Mouse (Mus musculus): Measurements from ENCODE around the gene Dgat2. TPM values are rescaled to one million over a fixed set of nuclear protein-coding genes. Genes with fewer than 3 reads are reported as not detected.

The Dgat2 gene
- polyA plus RNA-seq, 1 experiment from 2014 or later: 249 TPM

DNA sequence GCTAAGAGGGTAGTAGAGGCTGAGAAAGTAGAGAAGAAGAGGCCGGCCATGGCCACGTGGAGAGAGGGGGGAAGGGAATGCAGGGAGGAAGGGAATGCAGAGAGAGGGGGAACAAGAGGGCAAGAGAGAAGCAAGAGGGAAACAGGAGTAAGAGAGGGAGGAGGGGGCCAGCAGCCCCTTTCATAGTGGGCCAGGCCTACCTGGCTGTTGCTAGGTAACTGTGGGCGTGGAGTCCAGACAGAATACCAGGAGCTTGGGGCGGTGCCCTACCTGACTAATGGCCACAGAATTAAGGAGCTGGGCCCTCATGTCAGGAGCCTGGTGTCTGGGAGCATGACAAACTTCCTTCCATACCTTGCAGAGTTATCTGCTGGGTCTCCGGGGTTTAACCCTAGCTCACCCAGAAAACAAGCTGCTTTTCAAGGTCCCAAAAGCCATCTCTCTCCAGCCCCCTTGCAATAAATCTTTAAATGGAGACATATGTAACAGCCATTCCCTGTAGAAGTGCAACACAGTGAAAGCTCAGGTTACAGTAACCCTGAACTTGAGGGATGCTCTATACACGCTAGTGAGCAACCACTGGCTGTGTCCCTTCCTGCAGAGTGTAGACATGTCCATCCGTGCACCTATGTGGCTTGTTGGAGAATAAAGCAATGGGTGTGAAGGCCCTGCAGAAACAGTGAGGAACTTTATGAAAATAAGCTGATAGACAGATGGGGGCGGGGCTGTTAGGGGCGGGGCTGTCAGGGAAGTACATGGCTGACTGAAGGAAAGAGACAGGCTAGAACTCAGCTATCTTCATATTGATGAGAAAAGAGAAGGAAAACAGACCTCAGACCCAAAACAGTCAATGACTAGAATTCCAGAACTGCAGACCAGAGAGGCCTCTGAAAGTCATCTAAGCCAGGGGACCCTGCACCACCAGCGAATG lies 54.2 kb downstream of the Dgat2 start:
- no peak for ATAC-seq
- no peak overlapping the region for H3K9ac ChIP-seq (replicated peaks)
- no peak for TF ChIP-seq EP300 (IDR thresholded peaks at IDR 0.05; ENCODE audit: low read depth)
- TF ChIP-seq CTCF (IDR thresholded peaks at IDR 0.05; ENCODE audit: low read depth): no peak
- no peak for DNase-seq
- no peak overlapping the region for H3K4me3 ChIP-seq (ENCODE audit: low read depth, low read length)
- H3K4me1 ChIP-seq (ENCODE audit: insufficient read depth): peaks cover 61% of the 10 kb centered on the region
- peak overlapping the region; percentile 26; the same call in 1 of the 2 replicates for H3K4me2 ChIP-seq (ENCODE audit: low read depth, low read length)
- no peaks in the 10 kb centered on the region for H3K27me3 ChIP-seq (ENCODE audit: insufficient read depth, low read length)
- peaks cover 6% of the 10 kb centered on the region; the same call in 1 of the 2 replicates for H3K9me3 ChIP-seq (ENCODE audit: low read length)
- H3K27ac ChIP-seq (ENCODE audit: low read depth): no peak overlapping the region
- no peaks in the 10 kb centered on the region for H3K36me3 ChIP-seq (replicated peaks; ENCODE audit: insufficient read depth, low read length)
- WGBS (ENCODE audit: insufficient replicate concordance): 54% methylated on average over 10 of the region's 10 CpGs

DNA sequence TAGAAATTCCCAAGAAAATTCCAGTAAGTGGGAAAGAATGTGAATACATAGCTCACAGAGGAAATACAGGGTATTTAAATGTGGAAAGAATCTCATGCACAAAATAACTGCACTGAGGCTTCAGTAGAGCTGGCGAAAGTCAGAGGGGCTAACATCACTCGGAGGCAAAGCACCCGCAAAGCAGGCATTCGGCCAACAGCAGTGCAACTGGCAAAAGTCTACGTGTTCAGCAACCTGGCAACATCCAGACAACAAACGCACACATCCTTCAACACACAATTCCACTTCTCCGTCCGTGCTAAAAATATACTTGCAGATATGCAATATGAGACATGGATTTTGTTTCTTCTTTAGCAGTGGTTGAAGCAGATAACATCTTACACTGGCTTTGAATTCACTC lies 56.5 kb downstream of the Dgat2 start:
- TF ChIP-seq EP300 (IDR thresholded peaks at IDR 0.05; ENCODE audit: low read depth) (no peak), CTCF (IDR thresholded peaks at IDR 0.05; ENCODE audit: low read depth) (no peak)
- Histone ChIP-seq H3K27me3 (ENCODE audit: insufficient read depth, low read length) (no peaks in the 10 kb centered on the region), H3K4me1 (ENCODE audit: insufficient read depth) (peaks cover 57% of the 10 kb centered on the region), H3K9ac (replicated peaks) (no peak overlapping the region), H3K36me3 (replicated peaks; ENCODE audit: insufficient read depth, low read length) (no peaks in the 10 kb centered on the region), H3K4me3 (ENCODE audit: low read depth, low read length) (no peak overlapping the region), H3K4me2 (ENCODE audit: low read depth, low read length) (no peak overlapping the region), H3K27ac (ENCODE audit: low read depth) (no peak overlapping the region), H3K9me3 (ENCODE audit: low read length) (peaks cover 6% of the 10 kb centered on the region; the same call in 1 of the 2 replicates)
- ATAC-seq: no peak
- WGBS (ENCODE audit: insufficient replicate concordance): 74% methylated on average over 8 of the region's 8 CpGs
- no peak for DNase-seq

DNA sequence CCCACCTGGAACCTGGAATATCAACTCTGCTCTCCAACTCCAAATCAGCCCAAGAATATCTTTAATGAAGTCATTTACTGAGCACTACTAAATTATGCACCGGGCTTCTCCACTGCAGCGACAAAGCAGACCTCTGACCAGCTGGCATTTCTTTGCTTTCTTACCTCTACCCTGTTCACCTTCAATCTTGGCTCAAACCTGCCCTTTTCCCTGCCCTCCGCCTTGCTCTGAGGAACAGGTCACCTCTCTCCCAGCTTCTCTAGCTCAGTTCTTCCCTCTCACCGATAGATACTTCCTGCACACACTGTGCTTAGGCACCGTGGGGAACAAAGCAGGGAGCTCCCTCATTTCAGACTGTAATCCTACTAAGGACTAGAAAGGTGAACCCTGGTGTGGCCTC lies 59.9 kb downstream of the Dgat2 start:
- Histone ChIP-seq H3K36me3 (replicated peaks; ENCODE audit: insufficient read depth, low read length) (0 out of 2 replicates have a peak, but pooled peaks cover 6% of the 10 kb centered on the region), H3K9me3 (ENCODE audit: low read length) (peaks cover 6% of the 10 kb centered on the region; the same call in 1 of the 2 replicates), H3K4me3 (ENCODE audit: low read depth, low read length) (no peak overlapping the region), H3K27ac (ENCODE audit: low read depth) (peak overlapping the region; percentile 55), H3K9ac (replicated peaks) (no peak overlapping the region), H3K27me3 (ENCODE audit: insufficient read depth, low read length) (no peaks in the 10 kb centered on the region), H3K4me1 (ENCODE audit: insufficient read depth) (peaks cover 37% of the 10 kb centered on the region), H3K4me2 (ENCODE audit: low read depth, low read length) (no peak overlapping the region)
- 47% methylated on average over 5 of the region's 5 CpGs for WGBS (ENCODE audit: insufficient replicate concordance)
- ATAC-seq (no peak), DNase-seq (no peak)
- TF ChIP-seq CTCF (IDR thresholded peaks at IDR 0.05; ENCODE audit: low read depth) (no peak), EP300 (IDR thresholded peaks at IDR 0.05; ENCODE audit: low read depth) (no peak)

DNA sequence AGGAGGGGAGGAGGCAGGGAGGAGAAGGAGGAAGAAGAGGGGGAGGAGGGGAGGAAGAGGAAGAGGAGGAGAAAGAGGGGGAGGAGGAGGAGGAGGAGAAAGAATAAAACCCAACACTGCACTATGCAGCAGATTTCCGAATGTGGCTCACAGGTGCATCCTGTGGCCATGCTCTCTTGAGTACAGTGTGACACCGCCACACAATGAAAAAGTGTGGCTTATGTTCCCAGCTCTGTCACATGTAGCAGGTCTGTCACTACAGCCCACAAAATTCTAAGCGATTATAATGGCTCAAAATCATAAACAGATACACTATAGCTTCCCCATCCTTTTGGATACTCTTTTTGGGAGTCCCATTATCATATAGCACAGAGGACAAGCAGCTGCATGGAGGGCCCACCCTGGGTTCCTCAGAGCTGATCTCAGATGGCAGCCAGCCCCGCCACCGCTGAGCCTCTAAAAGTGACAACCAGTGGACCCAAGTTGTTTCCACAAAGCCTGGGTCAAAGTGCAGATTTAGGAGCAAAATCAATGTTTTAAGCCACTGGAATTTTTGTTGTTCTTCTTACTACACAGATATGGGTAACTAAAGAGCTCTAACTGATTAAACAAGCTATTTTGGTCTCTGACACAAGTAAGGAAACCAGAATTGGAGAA lies 61.5 kb downstream of the Dgat2 start:
- Histone ChIP-seq H3K4me3 (ENCODE audit: low read depth, low read length) (no peak overlapping the region), H3K36me3 (replicated peaks; ENCODE audit: insufficient read depth, low read length) (0 out of 2 replicates have a peak, but pooled peaks cover 6% of the 10 kb centered on the region), H3K4me1 (ENCODE audit: insufficient read depth) (peaks cover 28% of the 10 kb centered on the region), H3K27ac (ENCODE audit: low read depth) (peak overlapping the region; percentile 77), H3K27me3 (ENCODE audit: insufficient read depth, low read length) (no peaks in the 10 kb centered on the region), H3K9ac (replicated peaks) (no peak overlapping the region), H3K4me2 (ENCODE audit: low read depth, low read length) (peak overlapping the region; percentile 14; the same call in 1 of the 2 replicates), H3K9me3 (ENCODE audit: low read length) (peaks cover 6% of the 10 kb centered on the region; the same call in 1 of the 2 replicates)
- 40% methylated on average over 5 of the region's 5 CpGs for WGBS (ENCODE audit: insufficient replicate concordance)
- TF ChIP-seq EP300 (IDR thresholded peaks at IDR 0.05; ENCODE audit: low read depth) (0 out of 2 replicates have a peak, but pooled peaks have one; percentile 25), CTCF (IDR thresholded peaks at IDR 0.05; ENCODE audit: low read depth) (no peak)
- peak; percentile 37 for DNase-seq
- peak; percentile 75 for ATAC-seq

DNA sequence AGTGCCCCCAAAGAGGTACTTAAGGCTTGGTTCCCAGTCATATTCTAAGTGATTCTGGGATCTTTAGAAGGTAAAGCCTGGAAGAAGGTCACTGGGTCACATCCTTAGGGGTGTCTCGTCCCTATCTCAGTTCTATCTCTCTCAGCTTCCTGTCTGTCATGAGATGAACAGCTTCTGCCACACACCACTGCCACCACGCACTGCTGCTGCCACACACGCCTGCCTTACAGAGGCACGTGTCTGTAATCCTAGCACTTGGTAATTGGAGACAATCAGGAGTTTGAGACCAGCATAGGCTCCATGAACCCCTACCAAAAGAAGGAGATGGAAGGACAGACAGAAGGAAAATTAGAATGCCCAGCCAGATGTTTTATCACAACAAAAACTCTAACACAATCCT lies 62.4 kb downstream of the Dgat2 start:
- H3K9me3 ChIP-seq (ENCODE audit: low read length): peaks cover 6% of the 10 kb centered on the region; the same call in 1 of the 2 replicates
- H3K27ac ChIP-seq (ENCODE audit: low read depth): peak overlapping the region; percentile 77; the same call in 1 of the 2 replicates
- DNase-seq (no peak), ATAC-seq (no peak)
- H3K36me3 ChIP-seq (replicated peaks; ENCODE audit: insufficient read depth, low read length): 0 out of 2 replicates have a peak, but pooled peaks cover 6% of the 10 kb centered on the region
- H3K4me2 ChIP-seq (ENCODE audit: low read depth, low read length): no peak overlapping the region
- no peak for TF ChIP-seq EP300 (IDR thresholded peaks at IDR 0.05; ENCODE audit: low read depth)
- no peak for TF ChIP-seq CTCF (IDR thresholded peaks at IDR 0.05; ENCODE audit: low read depth)
- H3K4me1 ChIP-seq (ENCODE audit: insufficient read depth): peaks cover 28% of the 10 kb centered on the region
- H3K4me3 ChIP-seq (ENCODE audit: low read depth, low read length): no peak overlapping the region
- no peak overlapping the region for H3K9ac ChIP-seq (replicated peaks)
- 38% methylated on average over 4 of the region's 4 CpGs for WGBS (ENCODE audit: insufficient replicate concordance)
- H3K27me3 ChIP-seq (ENCODE audit: insufficient read depth, low read length): no peaks in the 10 kb centered on the region

DNA sequence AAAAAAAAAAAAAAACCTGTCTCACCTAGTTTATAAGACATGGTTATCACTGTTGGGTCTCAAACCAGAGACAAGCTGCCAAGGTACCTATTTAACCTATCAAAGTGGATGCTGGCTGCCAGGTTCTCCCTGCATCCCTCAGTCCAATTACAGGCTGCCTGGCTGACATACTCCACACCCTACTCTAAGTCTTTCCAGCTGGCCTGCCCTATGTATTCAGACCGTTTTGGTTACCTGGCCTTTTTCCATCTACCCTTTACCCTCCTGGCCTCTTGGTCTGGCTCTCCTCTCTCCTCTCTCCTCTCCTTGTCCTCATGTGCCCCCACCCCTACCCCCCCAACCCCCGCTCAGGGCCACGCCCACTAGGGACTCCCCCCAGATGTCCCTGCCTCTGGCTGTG lies 65.7 kb downstream of the Dgat2 start:
- TF ChIP-seq CTCF (IDR thresholded peaks at IDR 0.05; ENCODE audit: low read depth): no peak
- TF ChIP-seq EP300 (IDR thresholded peaks at IDR 0.05; ENCODE audit: low read depth): no peak
- whole genome bisulfite sequencing (ENCODE audit: insufficient replicate concordance): 76% methylated on average over 3 of the region's 3 CpGs
- H3K9me3 ChIP-seq (ENCODE audit: low read length): no peaks in the 10 kb centered on the region
- no peak for DNase-seq
- no peak overlapping the region for H3K4me3 ChIP-seq (ENCODE audit: low read depth, low read length)
- H3K4me2 ChIP-seq (ENCODE audit: low read depth, low read length): no peak overlapping the region
- H3K36me3 ChIP-seq (replicated peaks; ENCODE audit: insufficient read depth, low read length): peaks cover 6% of the 10 kb centered on the region
- peaks cover 11% of the 10 kb centered on the region for H3K4me1 ChIP-seq (ENCODE audit: insufficient read depth)
- H3K27me3 ChIP-seq (ENCODE audit: insufficient read depth, low read length): no peaks in the 10 kb centered on the region
- no peak for ATAC-seq
- no peak overlapping the region for H3K9ac ChIP-seq (replicated peaks)
- no peak overlapping the region for H3K27ac ChIP-seq (ENCODE audit: low read depth)
